Mouse (Mus musculus): ENCODE measurements at regions not wholly inside any gene's neighbourhood (a gene's known extent, or its start where the extent isn't known, plus 50 kb on each side); places are given as distances from the start of the nearest gene placed in this dataset.

GRCm38 (mm10) chr10:99635796-99636195 lies 123.7 kb downstream of the Csl start:
- no peak for DNase-seq
- WGBS = 90% methylated on average over 4 of the region's 4 CpGs
- no peaks in the 10 kb centered on the region for H3K36me3 ChIP-seq (ENCODE audit: control insufficient read depth, insufficient read depth, low read length)
- no peaks in the 10 kb centered on the region for H3K4me1 ChIP-seq (ENCODE audit: control insufficient read depth, insufficient read depth, low read length)
- H3K4me2 ChIP-seq (ENCODE audit: low read length) = no peak overlapping the region
- no peaks in the 10 kb centered on the region for H3K27me3 ChIP-seq (ENCODE audit: control insufficient read depth, insufficient read depth, low read length)
- H3K9me3 ChIP-seq (ENCODE audit: control insufficient read depth, low read length) = no peaks in the 10 kb centered on the region
- H3K4me3 ChIP-seq (replicated peaks; ENCODE audit: low read depth, low read length) = no peak overlapping the region
- H3K27ac ChIP-seq (replicated peaks; ENCODE audit: low read depth, low read length) = no peak overlapping the region
- H3K9ac ChIP-seq (replicated peaks; ENCODE audit: low read length) = no peak overlapping the region
- ATAC-seq (ENCODE audit: low FRiP score, low TSS enrichment) = no peak

- Histone ChIP-seq H3K27me3 (ENCODE audit: control insufficient read depth, insufficient read depth, low read length) (no peaks in the 10 kb centered on the region), H3K4me2 (ENCODE audit: low read length) (no peak overlapping the region), H3K27ac (replicated peaks; ENCODE audit: low read depth, low read length) (no peak overlapping the region), H3K9ac (replicated peaks; ENCODE audit: low read length) (no peak overlapping the region), H3K4me3 (replicated peaks; ENCODE audit: low read depth, low read length) (no peak overlapping the region), H3K9me3 (ENCODE audit: control insufficient read depth, low read length) (no peaks in the 10 kb centered on the region), H3K4me1 (ENCODE audit: control insufficient read depth, insufficient read depth, low read length) (no peaks in the 10 kb centered on the region), H3K36me3 (ENCODE audit: control insufficient read depth, insufficient read depth, low read length) (no peaks in the 10 kb centered on the region)
- ATAC-seq (ENCODE audit: low FRiP score, low TSS enrichment) (peak; percentile 64), DNase-seq (peak; percentile 55)
- 79% methylated on average over 7 of the region's 7 CpGs for WGBS
Measured at GRCm38 (mm10) chr10:99639022-99639421, 120.4 kb downstream of the Csl start.

GRCm38 (mm10) chr10:99639469-99639868 lies 120.0 kb downstream of the Csl start:
- WGBS = 41% methylated on average over 5 of the region's 5 CpGs
- ATAC-seq (ENCODE audit: low FRiP score, low TSS enrichment) = 0 out of 2 replicates have a peak, but pooled peaks have one; percentile 46

DNA sequence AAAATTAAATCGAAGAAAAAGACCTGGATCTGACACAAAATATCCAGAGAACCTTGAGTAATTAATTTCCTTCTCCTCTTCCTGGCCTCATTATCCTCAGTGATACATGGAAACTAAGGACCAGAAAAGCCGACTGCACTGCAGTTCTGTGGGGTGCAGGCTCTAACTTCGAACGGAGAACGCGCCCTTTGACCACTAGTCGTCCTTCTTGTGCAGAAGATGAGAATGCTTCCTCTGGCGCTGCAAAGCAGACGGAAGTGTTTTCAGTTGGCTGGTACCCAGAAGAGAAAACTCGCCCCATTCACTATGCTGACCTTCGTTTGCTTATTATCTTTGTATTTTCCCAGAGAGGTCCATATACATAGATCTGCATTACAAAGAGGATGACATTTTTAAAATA lies 117.7 kb downstream of the Csl start:
- Histone ChIP-seq H3K9ac (replicated peaks; ENCODE audit: low read length) (no peak overlapping the region), H3K4me1 (ENCODE audit: control insufficient read depth, insufficient read depth, low read length) (no peaks in the 10 kb centered on the region), H3K9me3 (ENCODE audit: control insufficient read depth, low read length) (no peaks in the 10 kb centered on the region), H3K27ac (replicated peaks; ENCODE audit: low read depth, low read length) (no peak overlapping the region), H3K4me2 (ENCODE audit: low read length) (no peak overlapping the region), H3K27me3 (ENCODE audit: control insufficient read depth, insufficient read depth, low read length) (no peaks in the 10 kb centered on the region), H3K4me3 (replicated peaks; ENCODE audit: low read depth, low read length) (no peak overlapping the region), H3K36me3 (ENCODE audit: control insufficient read depth, insufficient read depth, low read length) (no peaks in the 10 kb centered on the region)
- ATAC-seq (ENCODE audit: low FRiP score, low TSS enrichment) (peak; percentile 46; the same call in 1 of the 2 replicates), DNase-seq (peak; percentile 88)
- WGBS = 14% methylated on average over 11 of the region's 11 CpGs

More at GRCm38 (mm10) chr10:99639469-99639868, 120.0 kb downstream of the Csl start:
- no peak overlapping the region for H3K9ac ChIP-seq (replicated peaks; ENCODE audit: low read length)
- H3K9me3 ChIP-seq (ENCODE audit: control insufficient read depth, low read length) = no peaks in the 10 kb centered on the region
- no peaks in the 10 kb centered on the region for H3K27me3 ChIP-seq (ENCODE audit: control insufficient read depth, insufficient read depth, low read length)
- no peaks in the 10 kb centered on the region for H3K36me3 ChIP-seq (ENCODE audit: control insufficient read depth, insufficient read depth, low read length)
- no peaks in the 10 kb centered on the region for H3K4me1 ChIP-seq (ENCODE audit: control insufficient read depth, insufficient read depth, low read length)
- H3K4me3 ChIP-seq (replicated peaks; ENCODE audit: low read depth, low read length) = no peak overlapping the region
- no peak overlapping the region for H3K27ac ChIP-seq (replicated peaks; ENCODE audit: low read depth, low read length)
- no peak overlapping the region for H3K4me2 ChIP-seq (ENCODE audit: low read length)
- DNase-seq = peak; percentile 36

- no peaks in the 10 kb centered on the region for H3K4me1 ChIP-seq (ENCODE audit: control insufficient read depth, insufficient read depth, low read length)
- no peak overlapping the region for H3K27ac ChIP-seq (replicated peaks; ENCODE audit: low read depth, low read length)
- H3K36me3 ChIP-seq (ENCODE audit: control insufficient read depth, insufficient read depth, low read length) = no peaks in the 10 kb centered on the region
- no peak overlapping the region for H3K4me3 ChIP-seq (replicated peaks; ENCODE audit: low read depth, low read length)
- WGBS = 73% methylated on average over 4 of the region's 4 CpGs
- H3K9ac ChIP-seq (replicated peaks; ENCODE audit: low read length) = no peak overlapping the region
- DNase-seq = no peak
- H3K27me3 ChIP-seq (ENCODE audit: control insufficient read depth, insufficient read depth, low read length) = no peaks in the 10 kb centered on the region
- no peaks in the 10 kb centered on the region for H3K9me3 ChIP-seq (ENCODE audit: control insufficient read depth, low read length)
- no peak overlapping the region for H3K4me2 ChIP-seq (ENCODE audit: low read length)
- no peak for ATAC-seq (ENCODE audit: low FRiP score, low TSS enrichment)
Measured at GRCm38 (mm10) chr10:99642201-99642827, 117.1 kb downstream of the Csl start.

- WGBS = 40% methylated on average over 2 of the region's 2 CpGs
- no peak overlapping the region for H3K4me3 ChIP-seq (replicated peaks; ENCODE audit: low read depth, low read length)
- DNase-seq (peak; percentile 30), ATAC-seq (ENCODE audit: low FRiP score, low TSS enrichment) (no peak)
- no peaks in the 10 kb centered on the region for H3K4me1 ChIP-seq (ENCODE audit: control insufficient read depth, insufficient read depth, low read length)
- no peaks in the 10 kb centered on the region for H3K36me3 ChIP-seq (ENCODE audit: control insufficient read depth, insufficient read depth, low read length)
- no peak overlapping the region for H3K4me2 ChIP-seq (ENCODE audit: low read length)
- no peaks in the 10 kb centered on the region for H3K9me3 ChIP-seq (ENCODE audit: control insufficient read depth, low read length)
- no peaks in the 10 kb centered on the region for H3K27me3 ChIP-seq (ENCODE audit: control insufficient read depth, insufficient read depth, low read length)
- H3K9ac ChIP-seq (replicated peaks; ENCODE audit: low read length) = no peak overlapping the region
- H3K27ac ChIP-seq (replicated peaks; ENCODE audit: low read depth, low read length) = no peak overlapping the region
Measured at GRCm38 (mm10) chr10:99644981-99645380, 114.5 kb downstream of the Csl start.

DNA sequence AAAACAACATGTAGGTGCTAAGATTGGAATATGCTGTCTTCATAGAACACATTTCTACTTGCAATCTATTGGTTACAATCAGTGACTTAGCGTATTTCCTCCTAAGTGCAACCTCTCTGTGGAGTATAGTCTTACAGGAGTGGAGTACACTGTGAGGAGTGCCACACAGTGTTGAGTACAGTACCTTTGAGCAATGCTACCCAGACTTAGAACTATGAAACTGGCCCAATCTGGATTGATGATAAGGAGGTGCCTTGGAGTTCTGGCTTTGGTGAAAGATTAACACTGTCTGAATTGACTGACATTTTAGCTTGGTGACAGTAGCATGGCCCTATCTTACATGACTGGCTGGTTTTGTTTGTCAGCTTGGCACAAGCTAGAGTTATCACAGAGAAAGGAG lies 107.4 kb downstream of the Csl start:
- no peak for DNase-seq
- Histone ChIP-seq H3K4me3 (replicated peaks; ENCODE audit: low read depth, low read length) (no peak overlapping the region), H3K4me1 (ENCODE audit: control insufficient read depth, insufficient read depth, low read length) (no peaks in the 10 kb centered on the region), H3K36me3 (ENCODE audit: control insufficient read depth, insufficient read depth, low read length) (no peaks in the 10 kb centered on the region), H3K27ac (replicated peaks; ENCODE audit: low read depth, low read length) (no peak overlapping the region), H3K9me3 (ENCODE audit: control insufficient read depth, low read length) (no peaks in the 10 kb centered on the region), H3K27me3 (ENCODE audit: control insufficient read depth, insufficient read depth, low read length) (no peaks in the 10 kb centered on the region), H3K4me2 (ENCODE audit: low read length) (no peak overlapping the region), H3K9ac (replicated peaks; ENCODE audit: low read length) (no peak overlapping the region)
- WGBS = 90% methylated on average over 1 of the region's 1 CpGs
- no peak for ATAC-seq (ENCODE audit: low FRiP score, low TSS enrichment)

DNA sequence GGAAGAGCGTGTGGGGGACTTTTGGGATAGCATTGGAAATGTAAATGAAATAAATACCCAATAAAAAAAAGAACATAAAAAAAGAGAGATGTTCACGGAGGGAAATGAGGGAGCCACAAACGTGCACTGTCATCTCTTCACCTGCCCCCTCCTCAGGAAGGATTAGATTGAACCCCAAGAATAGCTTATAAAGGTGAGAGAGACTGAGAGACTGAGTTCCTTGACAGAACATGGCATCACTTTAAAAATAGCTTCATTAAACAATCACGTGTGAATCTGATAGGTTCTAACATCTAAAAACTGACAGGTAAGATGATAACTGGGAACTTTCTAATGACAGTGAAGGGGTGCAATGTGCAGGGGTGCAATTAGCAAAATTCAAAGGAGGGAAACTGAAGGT lies 105.2 kb downstream of the Csl start:
- Histone ChIP-seq H3K9me3 (ENCODE audit: control insufficient read depth, low read length) (no peaks in the 10 kb centered on the region), H3K27ac (replicated peaks; ENCODE audit: low read depth, low read length) (no peak overlapping the region), H3K4me3 (replicated peaks; ENCODE audit: low read depth, low read length) (no peak overlapping the region), H3K4me2 (ENCODE audit: low read length) (no peak overlapping the region), H3K36me3 (ENCODE audit: control insufficient read depth, insufficient read depth, low read length) (no peaks in the 10 kb centered on the region), H3K27me3 (ENCODE audit: control insufficient read depth, insufficient read depth, low read length) (no peaks in the 10 kb centered on the region), H3K9ac (replicated peaks; ENCODE audit: low read length) (no peak overlapping the region), H3K4me1 (ENCODE audit: control insufficient read depth, insufficient read depth, low read length) (no peaks in the 10 kb centered on the region)
- WGBS = 85% methylated on average over 4 of the region's 4 CpGs
- ATAC-seq (ENCODE audit: low FRiP score, low TSS enrichment) = no peak
- DNase-seq = no peak

DNA sequence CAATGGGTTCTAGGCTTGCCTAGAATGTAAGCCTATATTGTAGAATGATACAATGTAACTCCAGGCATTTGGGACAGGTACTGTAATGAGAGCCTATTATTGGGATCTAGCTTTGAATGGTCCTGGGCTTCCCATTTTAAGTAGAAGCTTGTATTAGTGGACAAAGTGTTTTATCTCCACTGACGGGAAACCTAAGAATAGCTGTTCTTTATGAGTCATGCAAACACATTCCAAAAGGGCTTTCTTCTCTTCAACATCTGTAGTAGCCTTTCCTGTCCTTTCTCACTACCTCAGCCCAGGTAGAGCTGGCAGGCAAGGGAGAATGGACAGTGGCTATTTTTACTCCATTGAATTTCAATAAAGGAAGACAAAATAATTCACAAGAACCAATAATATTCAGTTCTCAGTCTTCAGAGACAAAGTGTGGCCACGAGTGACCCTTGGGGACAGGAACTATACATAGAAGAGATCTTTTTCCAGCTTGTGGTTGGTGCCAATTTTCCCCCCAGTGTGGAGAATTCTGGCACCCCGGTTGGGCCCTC lies 82.8 kb downstream of the Csl start:
- ATAC-seq (ENCODE audit: low FRiP score, low TSS enrichment) = no peak
- no peak overlapping the region for H3K4me3 ChIP-seq (replicated peaks; ENCODE audit: low read depth, low read length)
- H3K27me3 ChIP-seq (ENCODE audit: control insufficient read depth, insufficient read depth, low read length) = no peaks in the 10 kb centered on the region
- 83% methylated on average over 3 of the region's 3 CpGs for WGBS
- H3K9ac ChIP-seq (replicated peaks; ENCODE audit: low read length) = no peak overlapping the region
- DNase-seq = no peak
- no peak overlapping the region for H3K27ac ChIP-seq (replicated peaks; ENCODE audit: low read depth, low read length)
- H3K4me1 ChIP-seq (ENCODE audit: control insufficient read depth, insufficient read depth, low read length) = no peaks in the 10 kb centered on the region
- H3K36me3 ChIP-seq (ENCODE audit: control insufficient read depth, insufficient read depth, low read length) = no peaks in the 10 kb centered on the region
- no peaks in the 10 kb centered on the region for H3K9me3 ChIP-seq (ENCODE audit: control insufficient read depth, low read length)
- no peak overlapping the region for H3K4me2 ChIP-seq (ENCODE audit: low read length)

Measured in midbrain, embryonic 14.5 days (tissue).